Mouse (Mus musculus) liver, embryonic 14.5 days (tissue): ENCODE results near the gene Nrp1. TPM values are rescaled to one million over a fixed set of nuclear protein-coding genes. Genes with fewer than 3 reads are reported as not detected.

ENCODE experiments used
- ATAC-seq: fragments of 200-750 bp; cut with Nextera tagmentation; 2 replicates; pipeline ENCODE4 v1.8.0; 2017; ENCODE audit warnings: moderate number of reproducible peaks, mild to moderate bottlenecking, moderate library complexity; ENCODE audit not compliant: insufficient read depth
- DNase-seq, 3 experiments: peaks; one replicate each; pipeline ENCODE4 v3.0.0-alpha.2; 2012 to 2013; ENCODE audit warnings: low read depth in 3 of 3, low spot score in 3 of 3
- H3K27ac ChIP-seq: fragments of 300-500 bp; sonication (generic); 2 replicates; pipeline ENCODE4 v1.5.1; 2014; ENCODE audit warnings: moderate library complexity, mild to moderate bottlenecking, control low read depth, inconsistent platforms
- H3K27me3 ChIP-seq: fragments of 300-500 bp; sonication (generic); 2 replicates; pipeline ENCODE4 v1.6.1; 2014; ENCODE audit warnings: mild to moderate bottlenecking, low read length, moderate library complexity; ENCODE audit not compliant: control insufficient read depth, insufficient read depth
- H3K36me3 ChIP-seq: fragments of 300-500 bp; sonication (generic); replicated peaks from 2 replicates; pipeline ENCODE4 v1.6.1; 2014; ENCODE audit warnings: low read depth; ENCODE audit not compliant: control insufficient read depth, insufficient read depth
- H3K4me1 ChIP-seq, 2 experiments: fragments of 200-500 bp in 1 of 2; fragments of 300-500 bp in 1 of 2; sonication (generic) in 1 of 2; replicated peaks; 2 replicates each; pipeline ENCODE4 v1.6.1; 2012 to 2014; ENCODE audit warnings: antibody characterized with exemption in 1 of 2, inconsistent platforms in 1 of 2, low read length in 1 of 2; ENCODE audit not compliant: control insufficient read depth in 2 of 2, insufficient read depth in 2 of 2
- H3K4me2 ChIP-seq: fragments of 300-500 bp; sonication (generic); 2 replicates; pipeline ENCODE4 v1.6.1; 2014; ENCODE audit warnings: low read depth, mild to moderate bottlenecking, control low read depth, moderate library complexity
- H3K4me3 ChIP-seq, 2 experiments: fragments of 200-500 bp in 1 of 2; fragments of 300-500 bp in 1 of 2; sonication (generic) in 1 of 2; 2 replicates each; pipeline ENCODE4 v1.5.1; 2012 to 2014; ENCODE audit warnings: low read depth in 2 of 2, low read length in 2 of 2, mild to moderate bottlenecking in 2 of 2, control low read depth in 1 of 2, inconsistent platforms in 1 of 2, moderate library complexity in 1 of 2; ENCODE audit not compliant: insufficient read depth in 1 of 2
- H3K9ac ChIP-seq: fragments of 300-500 bp; sonication (generic); replicated peaks from 2 replicates; pipeline ENCODE4 v1.6.1; 2014; ENCODE audit warnings: mild to moderate bottlenecking, control low read depth, moderate library complexity
- H3K9me3 ChIP-seq: fragments of 300-500 bp; sonication (generic); 2 replicates; pipeline ENCODE4 v1.6.1; 2016; ENCODE audit warnings: low read length, mixed read lengths; ENCODE audit not compliant: control insufficient read depth
- CTCF ChIP-seq: IDR thresholded peaks from 2 replicates; pipeline ENCODE4 v1.5.1; 2016; ENCODE audit warnings: antibody characterized with exemption, low read depth, control low read depth
- EP300 ChIP-seq: IDR thresholded peaks from 2 replicates; pipeline ENCODE4 v1.6.1; 2016; ENCODE audit warnings: antibody characterized with exemption, low read depth
- WGBS: fragments of 180-500 bp; shearing (Covaris S2); extraction: QIAGEN DNeasy Blood & Tissue Kit; methylation state at CpG from one replicate; pipeline ENCODE4 v1.1.7; 2014; ENCODE audit not compliant: insufficient replicate concordance; 5-methylcytosine and 5-hydroxymethylcytosine counted together
- polyA plus RNA-seq, 2 experiments: library from polyadenylated mRNA; depleted of rRNA in 1 of 2; stranded (reverse) in 1 of 2; unstranded in 1 of 2; fragments of >200 nt; fragmentation: Nextera tagmentation in 1 of 2; extraction: Ambion mirVana in 1 of 2; gene quantifications; 2 replicates each; pipeline versions ENCODE4 v1.2.1 to v1.2.3; 2012 to 2014

Gene Nrp1
- polyA plus RNA-seq, 2 experiments = 3.7 to 7.7 TPM

DNA sequence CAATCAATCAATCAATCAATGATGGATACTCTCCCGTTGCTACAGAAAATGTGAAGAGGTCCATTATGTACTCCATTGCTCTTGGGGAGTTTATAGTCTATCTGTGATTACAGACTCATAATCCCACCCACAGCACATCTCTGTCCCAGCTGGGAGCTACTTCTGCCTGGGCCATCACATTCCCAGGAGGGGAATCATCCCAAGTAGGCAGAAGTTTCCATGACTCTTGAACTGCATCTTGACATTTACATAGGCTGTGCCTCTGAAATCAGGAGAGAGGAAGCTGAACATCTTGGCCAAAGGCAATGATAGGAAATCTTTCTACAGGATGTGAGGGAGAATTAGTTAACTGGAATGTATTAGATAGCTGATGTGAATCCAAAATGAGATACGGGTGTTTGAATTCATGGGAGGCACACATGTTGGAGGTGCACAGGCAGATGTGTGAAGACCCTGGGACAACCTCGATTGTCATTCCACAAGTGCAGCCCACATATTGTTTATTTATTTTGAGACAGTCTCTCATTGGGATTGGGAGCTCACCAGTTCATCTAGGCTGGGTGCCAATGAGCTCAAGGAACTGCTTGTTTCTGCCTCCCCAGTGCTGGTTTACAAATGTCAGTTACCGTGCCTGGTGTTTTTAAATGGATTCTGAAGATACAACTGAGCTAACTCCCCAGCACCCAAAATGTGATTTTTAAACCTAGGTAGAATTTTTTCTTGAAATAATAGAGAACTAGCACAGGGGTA lies 108.5 kb downstream of the Nrp1 start:
- H3K27me3 ChIP-seq = no peaks in the 10 kb centered on the region
- peaks cover 0 to 6% of the 10 kb centered on the region in 2 experiments; a peak in 1 of 4 replicates for H3K4me1 ChIP-seq
- no peak for TF ChIP-seq CTCF
- no peak for DNase-seq
- no peak overlapping the region for H3K27ac ChIP-seq
- no peak overlapping the region for H3K4me3 ChIP-seq
- no peak overlapping the region for H3K4me2 ChIP-seq
- no peak for ATAC-seq
- no peak overlapping the region for H3K9ac ChIP-seq
- WGBS = 53% methylated on average over 4 of the region's 4 CpGs
- no peaks in the 10 kb centered on the region for H3K36me3 ChIP-seq
- no peaks in the 10 kb centered on the region for H3K9me3 ChIP-seq

DNA sequence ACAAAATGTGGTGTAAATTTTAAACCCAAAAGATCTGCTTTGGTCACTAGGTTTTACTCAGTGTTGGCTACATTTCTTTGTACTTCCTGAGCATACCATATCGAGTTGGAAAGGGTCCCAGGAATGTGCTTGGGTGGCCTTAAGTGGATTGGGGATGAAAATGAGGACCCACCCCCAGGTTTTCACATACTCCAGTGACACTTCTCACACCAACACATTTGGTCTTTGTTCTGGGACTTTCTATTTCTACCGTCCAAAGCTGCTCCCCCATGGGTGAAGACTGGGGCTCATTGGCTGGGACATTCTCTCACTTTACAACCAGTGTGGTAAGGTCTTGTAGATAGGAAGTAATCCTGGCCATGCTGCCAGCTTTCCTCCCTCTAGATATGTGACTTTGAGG lies 111.7 kb downstream of the Nrp1 start:
- no peak overlapping the region for H3K4me2 ChIP-seq
- no peaks in the 10 kb centered on the region for H3K9me3 ChIP-seq
- H3K36me3 ChIP-seq = no peaks in the 10 kb centered on the region
- H3K4me1 ChIP-seq = peaks cover 0 to 3% of the 10 kb centered on the region in 2 experiments; a peak in 1 of 4 replicates
- H3K27ac ChIP-seq = no peak overlapping the region
- H3K4me3 ChIP-seq = no peak overlapping the region
- no peak for TF ChIP-seq CTCF
- no peak for TF ChIP-seq EP300
- no peak overlapping the region for H3K9ac ChIP-seq
- DNase-seq = no peak
- no peaks in the 10 kb centered on the region for H3K27me3 ChIP-seq
- 34% methylated on average over 2 of the region's 2 CpGs for WGBS
- ATAC-seq = no peak

GRCm38 (mm10) chr8:128471186-128471585 lies 112.8 kb downstream of the Nrp1 start:
- TF ChIP-seq CTCF (no peak), EP300 (no peak)
- H3K9ac ChIP-seq = no peak overlapping the region
- H3K36me3 ChIP-seq = no peaks in the 10 kb centered on the region
- WGBS = 52% methylated on average over 2 of the region's 2 CpGs
- H3K4me3 ChIP-seq = no peak overlapping the region
- H3K27ac ChIP-seq = no peak overlapping the region
- no peak overlapping the region for H3K4me2 ChIP-seq
- no peaks in the 10 kb centered on the region for H3K27me3 ChIP-seq
- H3K9me3 ChIP-seq = no peaks in the 10 kb centered on the region
- H3K4me1 ChIP-seq = peaks cover 0 to under 1% of the 10 kb centered on the region in 2 experiments; a peak in 1 of 4 replicates
- no peak for DNase-seq
- ATAC-seq = no peak

DNA sequence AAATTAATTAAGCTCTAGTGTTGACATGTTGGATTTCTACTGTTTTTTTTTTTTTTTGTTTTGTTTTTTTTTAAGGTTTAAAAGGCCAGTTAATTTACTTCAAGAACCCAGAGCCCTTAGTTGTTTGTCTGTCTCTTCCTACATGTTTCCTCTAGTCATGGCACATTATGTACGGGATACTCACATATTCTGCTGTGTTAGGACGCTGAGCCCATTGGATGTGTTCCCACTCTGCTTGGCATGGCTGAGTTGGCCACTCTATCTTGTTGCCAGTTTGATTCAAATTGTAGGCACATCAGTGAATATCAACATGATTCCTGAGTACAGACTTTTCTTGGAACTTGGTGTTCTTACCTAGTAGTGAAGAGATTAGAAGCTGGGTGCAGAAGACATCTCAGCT lies 114.5 kb downstream of the Nrp1 start:
- Histone ChIP-seq H3K27me3 (no peaks in the 10 kb centered on the region), H3K9me3 (no peaks in the 10 kb centered on the region), H3K9ac (no peak overlapping the region), H3K4me2 (no peak overlapping the region), H3K27ac (no peak overlapping the region), H3K4me1 (no peaks in the 10 kb centered on the region), H3K4me3 (no peak overlapping the region), H3K36me3 (no peaks in the 10 kb centered on the region)
- ATAC-seq (no peak), DNase-seq (no peak)
- TF ChIP-seq CTCF = no peak
- no peak for TF ChIP-seq EP300
- WGBS = 67% methylated on average over 2 of the region's 2 CpGs

DNA sequence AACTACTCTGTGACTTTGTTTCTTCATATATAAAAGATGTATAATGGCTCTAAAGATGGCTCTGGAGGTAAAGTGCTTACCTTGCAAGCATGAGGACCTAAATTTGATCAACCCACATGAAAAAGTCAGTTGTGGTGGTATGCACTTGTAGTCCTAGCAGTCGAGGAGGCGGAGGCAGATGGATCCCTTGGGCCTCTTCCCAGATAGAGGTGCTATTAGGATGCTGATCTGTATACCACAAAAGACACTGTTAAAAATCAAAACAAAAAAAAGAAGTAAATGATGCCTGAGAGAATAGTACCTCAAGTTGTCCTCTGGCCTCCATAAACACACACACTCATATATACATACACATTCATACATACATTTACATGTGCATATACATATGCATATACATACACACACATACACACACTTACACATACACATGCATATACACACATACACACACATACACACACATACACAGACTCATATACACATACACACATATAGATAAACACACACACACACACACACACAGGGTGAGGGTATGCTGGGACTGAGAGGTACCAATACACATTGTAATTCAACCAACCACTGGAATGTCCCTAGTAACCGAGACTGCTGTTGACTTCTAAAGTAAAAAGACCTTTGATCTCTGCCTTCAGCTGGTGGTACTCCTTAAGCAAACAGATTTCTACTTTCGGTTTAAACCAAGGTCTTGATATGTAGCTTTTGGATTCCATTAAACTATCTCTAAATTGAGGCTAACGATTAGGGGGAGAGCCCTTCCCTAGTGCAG lies 115.2 kb downstream of the Nrp1 start:
- H3K36me3 ChIP-seq = no peaks in the 10 kb centered on the region

More for the DNA sequence above, 115.2 kb downstream of the Nrp1 start:
- Histone ChIP-seq H3K4me2 (no peak overlapping the region), H3K9ac (no peak overlapping the region), H3K4me3 (no peak overlapping the region), H3K9me3 (no peaks in the 10 kb centered on the region), H3K4me1 (no peaks in the 10 kb centered on the region), H3K27ac (no peak overlapping the region), H3K27me3 (no peaks in the 10 kb centered on the region)
- ATAC-seq (peak; percentile 35; the same call in 1 of the 2 replicates), DNase-seq (no peak)
- no peak for TF ChIP-seq CTCF
- TF ChIP-seq EP300 = no peak
- WGBS = 51% methylated on average over 5 of the region's 5 CpGs
